Mouse (Mus musculus): Measurements from ENCODE around the gene Cd3g. TPM values are rescaled to one million over a fixed set of nuclear protein-coding genes. Genes with fewer than 3 reads are reported as not detected.

The Cd3g gene
- total RNA-seq, 2 experiments from 2014 or later = 0.54 TPM; not detected in 1

Other genes starting within 250 kb of the Cd3g start
- 10 to 100 TPM; 38.0 to 40.5 TPM for gene Phldb1, start 245.2 kb downstream of the Cd3g start, total RNA-seq (2021)
- 10 to 100 TPM; 62.7 to 68.1 TPM for gene Arcn1, start 212.6 kb downstream of the Cd3g start, total RNA-seq (2021)
- 10 to 100 TPM; 16.7 to 24.0 TPM for gene Ift46, start 212.5 kb downstream of the Cd3g start, total RNA-seq (2021)
- gene Tmem25, start 181.1 kb downstream of the Cd3g start, total RNA-seq (2021) = 1 to 10 TPM; 7.9 to 9.0 TPM
- under 1 TPM; 0.32 to 0.90 TPM for gene Ttc36, start 177.4 kb downstream of the Cd3g start, total RNA-seq (2021)
- gene Kmt2a, start 99.1 kb downstream of the Cd3g start, total RNA-seq (2021) = 10 to 100 TPM; 10.0 to 15.3 TPM
- 100 to 1,000 TPM; 769 to 791 TPM for gene Atp5l, start 59.7 kb downstream of the Cd3g start, total RNA-seq (2021)
- gene Ube4a, start 14.8 kb downstream of the Cd3g start, total RNA-seq (2021) = 10 to 100 TPM; 32.9 to 35.5 TPM
- not detected for gene Cd3d, start 1.4 kb upstream of the Cd3g start, total RNA-seq (2021)
- gene Cd3e, start 29.2 kb upstream of the Cd3g start, total RNA-seq (2021) = under 1 TPM in 1 of 2 experiments, not detected in 1; 0.43 TPM
- under 1 TPM; 0.19 to 0.41 TPM for gene Mpzl2, start 59.4 kb upstream of the Cd3g start, total RNA-seq (2021)
- gene Mpzl3, start 74.8 kb upstream of the Cd3g start, total RNA-seq (2021) = 1 to 10 TPM; 1.2 to 1.5 TPM
- gene Jaml, start 98.8 kb upstream of the Cd3g start, total RNA-seq (2021) = under 1 TPM; 0.28 to 0.86 TPM
- 1 to 10 TPM; 1.7 to 1.9 TPM for gene Scn2b, start 137.4 kb upstream of the Cd3g start, total RNA-seq (2021)
- gene Scn4b, start 158.0 kb upstream of the Cd3g start, total RNA-seq (2021) = 100 to 1,000 TPM; 202 to 205 TPM
- 1 to 10 TPM; 1.7 to 1.9 TPM for gene BC049352, start 201.6 kb upstream of the Cd3g start, total RNA-seq (2021)
- gene Tmprss4, start 223.7 kb upstream of the Cd3g start, total RNA-seq (2021) = not detected